ENCODE assay signal across 31 mouse cellular contexts in genomic region chr14:113317023-113317422, GRCm38 (mm10).
"Had no signal": no experiment of that assay in that cellular context is flagged by ENCODE, and none has a peak within 500 bp of the region (broad histone marks: within the 10 kb centered on the region; RNA-seq: fewer than 3 reads in every experiment).

No protein-coding gene starts in this region.

- H3K27ac ChIP-seq: heart, embryonic 10.5 days; heart, embryonic 13.5 days; heart, embryonic 15.5 days; hindbrain, embryonic 10.5 days; hindbrain, embryonic 12.5 days; hindbrain, embryonic 13.5 days; hindbrain, embryonic 14.5 days; hindbrain, embryonic 15.5 days; hindbrain, postnatal 0 days; intestine, embryonic 15.5 days; kidney, embryonic 15.5 days; kidney, postnatal 0 days; layer of hippocampus, adult 2 months; left cerebral cortex, adult 2 months had no signal

- H3K9me3 ChIP-seq: heart, embryonic 10.5 days; heart, embryonic 12.5 days; heart, embryonic 13.5 days; heart, embryonic 15.5 days; hindbrain, embryonic 10.5 days; hindbrain, embryonic 12.5 days; hindbrain, embryonic 13.5 days; hindbrain, embryonic 15.5 days; intestine, embryonic 15.5 days; kidney, embryonic 15.5 days had no signal

- H3K4me1 ChIP-seq: heart, embryonic 10.5 days; heart, embryonic 12.5 days; heart, embryonic 13.5 days; heart, embryonic 15.5 days; hindbrain, embryonic 10.5 days; hindbrain, embryonic 12.5 days; hindbrain, embryonic 13.5 days; hindbrain, embryonic 15.5 days; intestine, embryonic 15.5 days; kidney, embryonic 15.5 days had no signal

- H3K4me3 ChIP-seq: heart, embryonic 10.5 days; heart, embryonic 12.5 days; heart, embryonic 13.5 days; heart, embryonic 15.5 days; hindbrain, embryonic 10.5 days; hindbrain, embryonic 12.5 days; hindbrain, embryonic 13.5 days; hindbrain, embryonic 15.5 days; intestine, embryonic 15.5 days; kidney, embryonic 15.5 days; layer of hippocampus, adult 2 months; left cerebral cortex, adult 2 months had no signal

- H3K9ac ChIP-seq: heart, embryonic 12.5 days; heart, embryonic 13.5 days; heart, embryonic 15.5 days; hindbrain, embryonic 12.5 days; hindbrain, embryonic 13.5 days; hindbrain, embryonic 14.5 days; hindbrain, embryonic 15.5 days; intestine, embryonic 15.5 days; kidney, embryonic 15.5 days had no signal

- DNase-seq: heart, postnatal 10 days; heart, postnatal 14 days; heart, postnatal 36 days; heart, postnatal 4 days; kidney, adult 11 months; kidney, adult 18-20 months; kidney, adult 2 months; kidney, adult 8-10 months; kidney, adult 9 months; kidney, postnatal 10 days; kidney, postnatal 14 days; kidney, postnatal 25 days; kidney, postnatal 36 days; kidney, postnatal 4 days; layer of hippocampus, adult 9-11 months; layer of hippocampus, postnatal 36 days had no signal

- H3K36me3 ChIP-seq: heart, embryonic 10.5 days; heart, embryonic 12.5 days; heart, embryonic 13.5 days; heart, embryonic 15.5 days; hindbrain, embryonic 10.5 days; hindbrain, embryonic 12.5 days; hindbrain, embryonic 13.5 days; hindbrain, embryonic 15.5 days; intestine, embryonic 15.5 days; kidney, embryonic 15.5 days had no signal

- H3K27me3 ChIP-seq: heart, embryonic 12.5 days; heart, embryonic 13.5 days; heart, embryonic 15.5 days; hindbrain, embryonic 12.5 days; hindbrain, embryonic 13.5 days; hindbrain, embryonic 15.5 days; intestine, embryonic 15.5 days; kidney, embryonic 15.5 days had no signal
